22 mouse cellular contexts compared by ENCODE assay signal in the genomic region with DNA sequence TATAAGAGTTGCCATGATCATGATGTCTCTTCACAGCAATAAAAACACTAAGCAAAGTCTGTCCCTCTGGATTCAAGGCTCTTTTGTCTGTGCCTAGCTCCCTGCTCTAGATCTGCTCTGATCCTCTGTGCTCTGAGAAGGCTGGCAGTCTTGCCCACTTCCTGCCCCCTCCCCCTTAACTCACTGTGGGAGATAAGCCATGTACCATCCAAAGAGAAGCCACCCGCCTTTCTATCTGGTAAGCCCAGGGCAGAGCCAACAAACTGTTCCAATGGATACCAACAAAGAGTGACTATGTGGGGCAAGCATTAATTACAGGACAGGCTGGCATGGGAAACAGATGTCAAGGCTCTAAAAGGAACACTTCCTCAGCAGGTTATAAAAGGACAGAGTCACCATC.
A peak's percentile ranks its signal among the peaks of the same experiment; 100 is the strongest.
DNase-seq lines count a peak whose midpoint lies in the region; ATAC-seq lines count a peak whose summit lies in the region.
"Had no signal": no experiment of that assay in that cellular context is flagged by ENCODE, and none has a peak within 500 bp of the region (broad histone marks: within the 10 kb centered on the region; RNA-seq: fewer than 3 reads in every experiment).

No protein-coding gene starts in this region.

- H3K4me1 ChIP-seq in forebrain, embryonic 10.5 days = peaks cover 18% of the 10 kb centered on the region
- no peaks in the 10 kb centered on the region for H3K4me1 ChIP-seq in forebrain, embryonic 14.5 days (ENCODE audit: control insufficient read depth, insufficient read depth, low read length)
- peaks cover 15% of the 10 kb centered on the region for H3K4me1 ChIP-seq in midbrain, embryonic 15.5 days
- H3K4me1 ChIP-seq in midbrain, embryonic 11.5 days (ENCODE audit: control insufficient read depth, insufficient read depth, low read length) = peaks cover 4% of the 10 kb centered on the region; the same call in 1 of the 2 replicates
- peaks cover 22% of the 10 kb centered on the region for H3K4me1 ChIP-seq in embryonic facial prominence, embryonic 10.5 days
- H3K4me1 ChIP-seq: liver, embryonic 15.5 days; neural tube, embryonic 12.5 days had no signal

- ATAC-seq in forebrain, embryonic 14.5 days = no peak
- ATAC-seq in midbrain, embryonic 15.5 days (replicated peaks) = no peak
- no peak for ATAC-seq in midbrain, embryonic 11.5 days (ENCODE audit: low FRiP score)
- ATAC-seq in erythroblast, adult 5-6 weeks (replicated peaks; ENCODE audit: low FRiP score, poor library complexity, severe bottlenecking) = no peak
- ATAC-seq: inflammation-experienced regulatory T-cells, adult 6 months had no signal

- H3K9me3 ChIP-seq in forebrain, embryonic 10.5 days = peaks cover 6% of the 10 kb centered on the region; the same call in 1 of the 2 replicates
- no peaks in the 10 kb centered on the region for H3K9me3 ChIP-seq in forebrain, embryonic 14.5 days (replicated peaks; ENCODE audit: control insufficient read depth, low read length)
- no peaks in the 10 kb centered on the region for H3K9me3 ChIP-seq in midbrain, embryonic 15.5 days
- no peaks in the 10 kb centered on the region for H3K9me3 ChIP-seq in midbrain, embryonic 11.5 days (ENCODE audit: control insufficient read depth, low read length)
- H3K9me3 ChIP-seq in embryonic facial prominence, embryonic 10.5 days = 0 out of 2 replicates have a peak, but pooled peaks cover 2% of the 10 kb centered on the region
- H3K9me3 ChIP-seq: embryonic facial prominence, embryonic 13.5 days; forebrain, embryonic 13.5 days; limb, embryonic 13.5 days; liver, embryonic 15.5 days; midbrain, embryonic 12.5 days; neural tube, embryonic 12.5 days had no signal

- no peaks in the 10 kb centered on the region for H3K27me3 ChIP-seq in forebrain, embryonic 10.5 days (ENCODE audit: poor library complexity, severe bottlenecking)
- no peaks in the 10 kb centered on the region for H3K27me3 ChIP-seq in forebrain, embryonic 14.5 days (replicated peaks; ENCODE audit: control insufficient read depth, insufficient read depth, low read length)
- no peaks in the 10 kb centered on the region for H3K27me3 ChIP-seq in midbrain, embryonic 15.5 days (replicated peaks)
- no peaks in the 10 kb centered on the region for H3K27me3 ChIP-seq in midbrain, embryonic 11.5 days (ENCODE audit: control insufficient read depth, insufficient read depth, low read length)
- H3K27me3 ChIP-seq in embryonic facial prominence, embryonic 10.5 days (replicated peaks; ENCODE audit: low read depth, poor library complexity, severe bottlenecking) = no peaks in the 10 kb centered on the region
- H3K27me3 ChIP-seq: embryonic facial prominence, embryonic 13.5 days; forebrain, embryonic 13.5 days; limb, embryonic 13.5 days; liver, embryonic 15.5 days; midbrain, embryonic 12.5 days; neural tube, embryonic 12.5 days had no signal

- peak overlapping the region; percentile 35; the same call in 1 of the 2 replicates for H3K27ac ChIP-seq in forebrain, embryonic 10.5 days
- H3K27ac ChIP-seq in forebrain, embryonic 14.5 days (ENCODE audit: low read depth, low read length) = no peak overlapping the region
- peak overlapping the region; percentile 95; the same call in 1 of the 2 replicates for H3K27ac ChIP-seq in midbrain, embryonic 15.5 days
- H3K27ac ChIP-seq in midbrain, embryonic 11.5 days (ENCODE audit: low read depth, low read length) = no peak overlapping the region
- H3K27ac ChIP-seq in embryonic facial prominence, embryonic 10.5 days (replicated peaks) = peak overlapping the region; percentile 30; the same call in 1 of the 2 replicates
- H3K27ac ChIP-seq: embryonic facial prominence, embryonic 13.5 days; forebrain, embryonic 13.5 days; gastrocnemius, adult 2 months; limb, embryonic 13.5 days; liver, embryonic 15.5 days; neural tube, embryonic 12.5 days had no signal

- no peak overlapping the region for H3K4me3 ChIP-seq in forebrain, embryonic 10.5 days
- H3K4me3 ChIP-seq in forebrain, embryonic 14.5 days (ENCODE audit: low read depth, low read length) = no peak overlapping the region
- H3K4me3 ChIP-seq in midbrain, embryonic 15.5 days = no peak overlapping the region
- H3K4me3 ChIP-seq in midbrain, embryonic 11.5 days (ENCODE audit: low read depth, low read length) = no peak overlapping the region
- no peak overlapping the region for H3K4me3 ChIP-seq in embryonic facial prominence, embryonic 10.5 days
- H3K4me3 ChIP-seq: embryonic facial prominence, embryonic 13.5 days; forebrain, embryonic 13.5 days; gastrocnemius, adult 2 months; limb, embryonic 13.5 days; liver, embryonic 15.5 days; midbrain, embryonic 12.5 days; neural tube, embryonic 12.5 days had no signal

- intact Hi-C loops in gastrocnemius, postnatal 36 days (cut with DNase I) = no loop called here

- no peak for DNase-seq in forebrain, embryonic 10.5 days (ENCODE audit: extremely low spot score, low spot score)
- no peak for DNase-seq in forebrain, embryonic 14.5 days (ENCODE audit: low spot score)
- DNase-seq in midbrain, embryonic 11.5 days (ENCODE audit: low spot score, missing footprints) = no peak
- DNase-seq in embryonic facial prominence, embryonic 10.5 days (ENCODE audit: low spot score) = no peak
- DNase-seq in thymus, postnatal 10 days (ENCODE audit: low spot score in 2 of 2) = peak; percentile 5 to 7
- no peak for DNase-seq in gastrocnemius, postnatal 36 days
- DNase-seq: adrenal gland, postnatal 10 days; B cell, adult 2 months; cerebellum, postnatal 36 days; gastrocnemius, adult 2 months; heart, adult 18-20 months; lung, postnatal 14 days; right cerebral cortex, adult 18-20 months had no signal

- H3K36me3 ChIP-seq in forebrain, embryonic 10.5 days (replicated peaks) = no peaks in the 10 kb centered on the region
- H3K36me3 ChIP-seq in forebrain, embryonic 14.5 days (ENCODE audit: control insufficient read depth, insufficient read depth, low read length) = no peaks in the 10 kb centered on the region
- H3K36me3 ChIP-seq in midbrain, embryonic 15.5 days (replicated peaks) = no peaks in the 10 kb centered on the region
- no peaks in the 10 kb centered on the region for H3K36me3 ChIP-seq in midbrain, embryonic 11.5 days (ENCODE audit: control insufficient read depth, insufficient read depth, low read length)
- no peaks in the 10 kb centered on the region for H3K36me3 ChIP-seq in embryonic facial prominence, embryonic 10.5 days (replicated peaks)
- H3K36me3 ChIP-seq: embryonic facial prominence, embryonic 13.5 days; limb, embryonic 13.5 days; liver, embryonic 15.5 days; midbrain, embryonic 12.5 days; neural tube, embryonic 12.5 days had no signal

- 79% methylated on average over 1 of the region's 1 CpGs for WGBS in forebrain, embryonic 10.5 days
- 86% methylated on average over 1 of the region's 1 CpGs for WGBS in forebrain, embryonic 14.5 days
- WGBS in midbrain, embryonic 15.5 days = 70% methylated on average over 1 of the region's 1 CpGs
- 82% methylated on average over 1 of the region's 1 CpGs for WGBS in midbrain, embryonic 11.5 days
- WGBS in embryonic facial prominence, embryonic 10.5 days = 73% methylated on average over 1 of the region's 1 CpGs

- no peak overlapping the region for H3K9ac ChIP-seq in forebrain, embryonic 14.5 days (ENCODE audit: low read length)
- H3K9ac ChIP-seq in midbrain, embryonic 15.5 days = no peak overlapping the region
- no peak overlapping the region for H3K9ac ChIP-seq in midbrain, embryonic 11.5 days (ENCODE audit: low read length)
- H3K9ac ChIP-seq: embryonic facial prominence, embryonic 13.5 days; forebrain, embryonic 13.5 days; limb, embryonic 13.5 days; liver, embryonic 15.5 days; midbrain, embryonic 12.5 days; neural tube, embryonic 12.5 days had no signal

- no peak overlapping the region for H3K4me2 ChIP-seq in forebrain, embryonic 14.5 days (ENCODE audit: low read length)
- peak overlapping the region; percentile 52 for H3K4me2 ChIP-seq in midbrain, embryonic 15.5 days
- no peak overlapping the region for H3K4me2 ChIP-seq in midbrain, embryonic 11.5 days
- H3K4me2 ChIP-seq: embryonic facial prominence, embryonic 13.5 days; limb, embryonic 13.5 days; liver, embryonic 15.5 days; neural tube, embryonic 12.5 days had no signal

Comparison
In these comparisons a context has a peak if more than half of its experiments do, and no peak if none do; other contexts are left out.
1. H3K27ac ChIP-seq: peak in forebrain, embryonic 10.5 days (single experiment), midbrain, embryonic 15.5 days (single experiment) and embryonic facial prominence, embryonic 10.5 days (single experiment); none in forebrain, embryonic 14.5 days (single experiment) and midbrain, embryonic 11.5 days (single experiment).
2. DNase-seq: peak in thymus, postnatal 10 days (2 of 2); none in forebrain, embryonic 10.5 days (single experiment), forebrain, embryonic 14.5 days (single experiment), midbrain, embryonic 11.5 days (single experiment), embryonic facial prominence, embryonic 10.5 days (single experiment) and gastrocnemius, postnatal 36 days (0 of 2).